13 mouse cellular contexts compared by ENCODE assay signal in genomic region chr13:46843646-46844045, GRCm38 (mm10).
"Had no signal": no experiment of that assay in that cellular context is flagged by ENCODE, and none has a peak within 500 bp of the region (broad histone marks: within the 10 kb centered on the region; RNA-seq: fewer than 3 reads in every experiment).

No protein-coding gene starts in this region.

- DNase-seq: lung, adult 18-20 months; lung, embryonic 14.5 days; lung, postnatal 10 days; lung, postnatal 4 days; midbrain, embryonic 14.5 days; retina, postnatal 1 day; right cerebral cortex, adult 18-20 months; right cerebral cortex, postnatal 25 days; right cerebral cortex, postnatal 4 days; spleen, adult 18-20 months; thymus, adult 18-20 months; thymus, postnatal 14 days; thymus, postnatal 36 days had no signal
